Mouse (Mus musculus) neural tube, embryonic 13.5 days (tissue): ENCODE measurements around the gene Usf1. TPM values are rescaled to one million over a fixed set of nuclear protein-coding genes. Genes with fewer than 3 reads are reported as not detected.

Experiments
- ATAC-seq: fragments of 200-750 bp; cut with Nextera tagmentation; 2 replicates; pipeline ENCODE4 v1.8.0; 2017; ENCODE audit warnings: low read depth, mild to moderate bottlenecking, moderate TSS enrichment, moderate library complexity
- H3K27ac ChIP-seq: fragments of 300-500 bp; sonication (generic); replicated peaks from 2 replicates; pipeline ENCODE4 v1.5.1; 2015; ENCODE audit warnings: moderate library complexity, mild to moderate bottlenecking, inconsistent platforms
- H3K27me3 ChIP-seq: fragments of 300-500 bp; sonication (generic); 2 replicates; pipeline ENCODE4 v1.6.1; 2015; ENCODE audit warnings: mild to moderate bottlenecking, inconsistent platforms
- H3K36me3 ChIP-seq: fragments of 300-500 bp; sonication (generic); 2 replicates; pipeline ENCODE4 v1.6.1; 2015; ENCODE audit warnings: mild to moderate bottlenecking, inconsistent platforms
- H3K4me1 ChIP-seq: fragments of 300-500 bp; sonication (generic); replicated peaks from 2 replicates; pipeline ENCODE4 v1.6.1; 2015; ENCODE audit warnings: inconsistent platforms
- H3K4me2 ChIP-seq: fragments of 300-500 bp; sonication (generic); 2 replicates; pipeline ENCODE4 v1.6.1; 2015; ENCODE audit warnings: inconsistent platforms, mild to moderate bottlenecking, moderate library complexity
- H3K4me3 ChIP-seq: fragments of 300-500 bp; sonication (generic); 2 replicates; pipeline ENCODE4 v1.5.1; 2015; ENCODE audit warnings: mild to moderate bottlenecking, inconsistent platforms
- H3K9ac ChIP-seq: fragments of 300-500 bp; sonication (generic); 2 replicates; pipeline ENCODE4 v1.6.1; 2015; ENCODE audit warnings: moderate library complexity, mild to moderate bottlenecking, inconsistent platforms
- H3K9me3 ChIP-seq: fragments of 300-500 bp; sonication (generic); 2 replicates; pipeline ENCODE4 v1.6.1; 2016; ENCODE audit warnings: inconsistent platforms
- WGBS: fragments of 180-500 bp; shearing (Covaris S2); methylation state at CpG from one replicate; pipeline ENCODE4 v1.1.7; 2015; 5-methylcytosine and 5-hydroxymethylcytosine counted together
- polyA plus RNA-seq: library from polyadenylated mRNA; unstranded; fragments of >200 nt; fragmentation: Nextera tagmentation; extraction: Ambion mirVana; gene quantifications from 2 replicates; pipeline ENCODE4 v1.2.1, GENCODE M21; 2015

The Usf1 gene
- polyA plus RNA-seq, 1 experiment from 2014 or later = 183 TPM

DNA sequence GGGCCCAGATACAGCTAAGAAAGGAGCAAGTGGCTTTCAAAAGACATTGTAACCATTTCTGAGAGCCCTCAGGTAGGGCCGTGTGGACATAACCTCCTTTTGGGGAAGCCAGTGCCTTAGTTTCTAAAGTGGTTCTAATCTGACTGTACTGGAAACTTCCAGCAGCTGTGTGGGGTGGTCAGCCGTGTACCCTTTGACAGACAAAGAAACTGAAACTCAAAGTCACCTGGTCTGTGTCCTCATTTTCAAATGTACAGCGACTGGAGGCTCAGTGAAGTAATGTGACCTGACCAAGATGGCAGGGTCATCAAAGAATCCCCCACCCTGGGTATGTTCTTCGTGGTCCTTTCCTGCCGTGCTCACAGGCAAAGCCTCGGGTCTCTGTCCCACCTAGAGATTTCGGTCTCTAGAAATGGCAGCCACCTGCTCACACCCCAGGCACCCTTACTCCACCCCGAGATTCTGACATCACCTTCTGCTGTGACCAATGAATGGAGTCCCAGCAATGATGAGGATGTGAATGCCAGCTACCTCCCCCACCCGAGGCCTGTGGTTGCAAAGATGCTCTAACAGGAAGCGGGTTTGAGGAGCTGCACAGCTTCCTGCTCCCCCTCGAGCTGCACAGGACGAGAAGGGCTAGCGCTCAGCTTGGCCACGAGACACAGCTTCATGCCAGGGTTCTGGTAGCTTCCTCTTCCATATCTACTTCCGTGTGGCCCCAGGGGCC lies 22.6 kb upstream of the Usf1 start, which contains the start of gene Arhgap30:
Arhgap30 (plus strand) TSS at position 579 of the 727 bp plus-strand sequence.
- Histone ChIP-seq H3K36me3 (no peaks in the 10 kb centered on the region), H3K9me3 (no peaks in the 10 kb centered on the region), H3K9ac (no peak within 1 kb of the TSS), H3K27me3 (0 out of 2 replicates have a peak, but pooled peaks cover under 1% of the 10 kb centered on the region), H3K4me2 (no peak within 1 kb of the TSS), H3K4me3 (no peak within 1 kb of the TSS), H3K4me1 (no peaks in the 10 kb centered on the region), H3K27ac (no peak within 1 kb of the TSS)
- WGBS = 87% methylated on average over 15 of the region's 15 CpGs
- ATAC-seq = no peak

DNA sequence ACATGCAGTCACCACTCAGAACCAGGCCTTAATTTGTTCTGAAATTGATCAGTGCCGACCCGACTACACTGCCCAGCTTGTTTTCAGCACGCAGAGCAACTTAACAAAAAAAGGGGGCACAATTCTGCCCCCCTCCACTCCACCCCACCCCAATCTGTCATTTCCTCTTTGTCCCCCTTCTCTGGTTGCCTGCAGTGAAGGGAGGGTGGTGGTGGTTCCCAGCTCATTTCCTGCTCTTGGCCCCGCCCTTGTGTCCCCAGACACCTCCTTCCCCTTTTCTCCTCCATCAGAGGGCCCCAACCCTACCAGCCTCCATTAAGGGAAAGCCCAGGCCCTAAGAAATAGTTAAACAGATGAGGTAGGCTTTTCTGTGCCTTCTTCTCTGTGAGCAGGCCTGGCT lies 21.0 kb upstream of the Usf1 start:
- no peaks in the 10 kb centered on the region for H3K27me3 ChIP-seq
- H3K9me3 ChIP-seq = no peaks in the 10 kb centered on the region
- H3K9ac ChIP-seq = no peak overlapping the region
- H3K4me2 ChIP-seq = no peak overlapping the region
- no peak for ATAC-seq
- H3K4me3 ChIP-seq = no peak overlapping the region
- no peak overlapping the region for H3K27ac ChIP-seq
- WGBS = 82% methylated on average over 4 of the region's 4 CpGs
- H3K36me3 ChIP-seq = no peaks in the 10 kb centered on the region
- no peaks in the 10 kb centered on the region for H3K4me1 ChIP-seq

DNA sequence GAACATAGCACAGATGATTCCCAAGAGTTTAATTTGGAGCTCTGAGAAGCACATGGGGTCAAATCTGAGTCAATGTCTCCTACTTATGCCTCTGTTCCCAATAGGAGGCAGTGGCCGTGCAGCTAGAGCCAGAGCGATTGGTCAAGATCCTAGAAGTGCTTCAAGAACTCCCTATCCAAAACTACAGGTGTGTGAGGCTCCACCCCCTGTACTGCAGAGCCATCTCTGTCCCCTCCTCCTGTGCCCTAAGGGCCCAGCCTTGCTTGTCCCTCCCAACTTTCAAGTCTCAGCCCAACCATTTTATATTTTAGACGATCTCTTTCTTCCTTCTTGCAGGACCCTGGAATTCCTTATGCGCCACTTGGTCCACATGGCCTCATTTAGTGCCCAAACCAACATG lies 9.3 kb upstream of the Usf1 start:
- H3K27me3 ChIP-seq = peaks cover 5% of the 10 kb centered on the region; the same call in 1 of the 2 replicates
- no peaks in the 10 kb centered on the region for H3K9me3 ChIP-seq
- no peaks in the 10 kb centered on the region for H3K4me1 ChIP-seq
- 82% methylated on average over 4 of the region's 4 CpGs for WGBS
- H3K4me2 ChIP-seq = no peak overlapping the region
- no peak overlapping the region for H3K27ac ChIP-seq
- no peak overlapping the region for H3K9ac ChIP-seq
- H3K36me3 ChIP-seq = no peaks in the 10 kb centered on the region
- ATAC-seq = no peak
- H3K4me3 ChIP-seq = no peak overlapping the region

DNA sequence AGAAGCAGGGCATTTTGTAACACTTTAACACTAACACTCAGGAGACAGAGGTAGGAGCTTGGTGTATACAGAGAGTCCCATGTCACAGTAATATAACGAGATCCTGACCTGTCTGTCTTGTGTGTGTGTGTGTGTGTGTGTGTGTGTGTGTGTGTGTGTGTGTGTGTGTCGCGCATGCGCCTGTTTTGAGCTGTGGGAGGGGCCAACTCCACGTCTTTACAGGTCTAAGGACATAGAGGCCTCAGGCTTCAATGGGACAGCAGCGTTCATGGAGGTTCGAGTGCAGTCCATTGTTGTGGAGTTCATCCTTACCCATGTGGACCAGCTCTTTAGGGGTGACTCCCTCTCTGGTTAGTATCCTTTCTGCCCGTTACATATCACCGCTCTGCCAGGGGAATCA lies 8.1 kb upstream of the Usf1 start:
- WGBS = 84% methylated on average over 9 of the region's 9 CpGs
- H3K9ac ChIP-seq = no peak overlapping the region
- no peaks in the 10 kb centered on the region for H3K36me3 ChIP-seq
- H3K27me3 ChIP-seq = peaks cover 17% of the 10 kb centered on the region
- H3K27ac ChIP-seq = no peak overlapping the region
- H3K4me2 ChIP-seq = no peak overlapping the region
- H3K4me3 ChIP-seq = no peak overlapping the region
- no peaks in the 10 kb centered on the region for H3K4me1 ChIP-seq
- ATAC-seq = no peak
- H3K9me3 ChIP-seq = no peaks in the 10 kb centered on the region

DNA sequence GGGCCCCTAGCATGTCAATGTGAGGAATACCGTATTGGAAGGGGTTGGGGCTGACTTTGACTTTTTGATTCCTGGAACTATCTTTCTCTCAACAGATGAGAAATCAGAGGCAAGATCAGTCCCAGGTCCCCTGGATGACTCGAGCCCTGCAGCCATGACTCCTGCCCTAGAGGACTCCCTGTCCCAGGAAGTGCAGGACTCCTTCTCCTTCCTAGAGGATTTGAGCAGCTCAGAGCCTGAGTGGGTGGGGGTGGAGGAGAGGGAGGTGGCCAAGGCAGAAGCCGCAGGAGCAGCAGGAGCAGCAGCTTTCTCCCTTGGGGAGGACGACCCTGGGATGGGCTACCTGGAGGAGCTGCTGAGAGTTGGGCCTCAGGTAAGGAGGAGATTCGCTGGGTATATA lies 3.9 kb upstream of the Usf1 start:
- Histone ChIP-seq H3K4me1 (no peaks in the 10 kb centered on the region), H3K4me3 (no peak overlapping the region), H3K9me3 (no peaks in the 10 kb centered on the region), H3K9ac (no peak overlapping the region), H3K27ac (no peak overlapping the region), H3K27me3 (peaks cover 33% of the 10 kb centered on the region), H3K4me2 (no peak overlapping the region), H3K36me3 (no peaks in the 10 kb centered on the region)
- no peak for ATAC-seq
- WGBS = 76% methylated on average over 5 of the region's 5 CpGs

DNA sequence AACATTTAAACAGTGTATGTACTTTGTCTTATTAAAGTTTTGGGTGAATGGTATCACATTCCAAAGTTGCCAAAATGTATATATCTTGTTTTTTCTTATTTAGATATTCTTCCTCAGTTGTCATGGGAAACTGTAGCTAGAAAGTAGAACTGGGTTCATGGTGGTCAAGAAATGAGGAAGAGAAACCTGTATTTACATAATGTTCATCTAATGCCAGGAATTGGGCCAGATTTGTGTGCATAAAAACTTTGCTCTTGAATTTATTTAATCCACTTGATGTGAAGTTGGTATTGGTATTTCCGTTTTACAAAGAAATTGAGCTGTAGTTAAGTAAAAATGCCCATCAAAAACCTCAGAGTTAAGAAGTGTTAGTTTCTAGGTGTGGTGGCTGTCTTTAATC lies 882 bp upstream of the Usf1 start:
- no peak for ATAC-seq
- no peaks in the 10 kb centered on the region for H3K9me3 ChIP-seq
- no peak overlapping the region for H3K4me3 ChIP-seq
- 68% methylated on average over 1 of the region's 1 CpGs for WGBS
- H3K4me1 ChIP-seq = peaks cover 22% of the 10 kb centered on the region
- peaks cover 8% of the 10 kb centered on the region for H3K36me3 ChIP-seq
- no peak overlapping the region for H3K4me2 ChIP-seq
- no peak overlapping the region for H3K9ac ChIP-seq
- no peak overlapping the region for H3K27ac ChIP-seq
- H3K27me3 ChIP-seq = peaks cover 33% of the 10 kb centered on the region

DNA sequence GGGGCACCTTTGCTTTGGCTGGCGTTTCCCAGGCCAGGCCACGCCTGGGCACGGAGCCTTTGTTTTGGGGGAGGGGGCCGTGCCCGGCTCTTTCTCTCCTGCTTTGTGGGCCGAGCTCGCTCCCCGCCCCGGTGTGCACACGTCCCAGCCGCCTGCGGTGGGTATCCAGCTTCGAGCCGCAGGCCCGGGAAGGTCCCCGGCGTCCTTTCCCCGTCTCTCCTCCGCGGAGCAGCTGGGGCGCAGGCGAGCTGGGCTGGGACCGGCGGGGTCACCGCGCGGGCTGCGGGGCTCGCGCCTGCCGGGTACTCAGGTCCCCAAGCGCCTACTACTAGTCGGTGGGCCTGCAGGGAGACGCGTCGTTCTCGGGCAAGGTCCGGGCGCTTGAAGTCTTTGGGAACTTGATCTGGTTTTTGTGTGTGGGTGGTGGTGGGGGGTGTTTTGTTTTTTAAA lies 404 bp downstream of the Usf1 start:
- H3K4me3 ChIP-seq = peak overlapping the region; percentile 92
- H3K27ac ChIP-seq = peak overlapping the region; percentile 95
- no peaks in the 10 kb centered on the region for H3K9me3 ChIP-seq
- ATAC-seq = peak; percentile 80
- H3K27me3 ChIP-seq = peaks cover 29% of the 10 kb centered on the region
- peak overlapping the region; percentile 99 for H3K9ac ChIP-seq
- H3K4me1 ChIP-seq = peaks cover 22% of the 10 kb centered on the region
- peaks cover 21% of the 10 kb centered on the region for H3K36me3 ChIP-seq
- H3K4me2 ChIP-seq = peak overlapping the region; percentile 66
- under 1% methylated on average over 39 of the region's 39 CpGs for WGBS

DNA sequence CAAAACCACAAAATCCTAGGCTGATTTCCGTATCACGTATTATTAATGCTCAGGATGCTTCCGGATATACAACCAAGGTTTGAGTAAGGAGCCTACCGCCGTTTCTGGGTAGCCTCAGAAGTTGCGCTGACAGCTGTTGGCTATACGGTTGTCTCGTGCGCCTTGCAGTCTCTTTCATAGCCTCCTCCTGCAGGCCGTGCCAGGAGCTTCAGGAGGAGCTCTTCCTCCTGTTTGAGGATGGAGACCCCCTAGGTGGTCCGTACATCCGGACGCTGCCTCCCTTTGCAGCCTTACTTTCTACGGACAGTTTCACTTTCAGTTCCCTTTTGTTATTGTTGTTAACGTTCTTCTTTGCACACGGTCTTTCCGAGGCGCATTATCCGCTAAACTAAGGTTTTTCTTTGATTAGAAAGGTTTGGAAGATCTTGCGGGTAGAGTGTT lies 908 bp downstream of the Usf1 start:
- H3K4me2 ChIP-seq = peak overlapping the region; percentile 66
- H3K4me1 ChIP-seq = peaks cover 22% of the 10 kb centered on the region
- H3K27me3 ChIP-seq = peaks cover 26% of the 10 kb centered on the region
- H3K36me3 ChIP-seq = peaks cover 26% of the 10 kb centered on the region
- H3K9ac ChIP-seq = peak overlapping the region; percentile 99
- peak overlapping the region; percentile 95 for H3K27ac ChIP-seq
- peak overlapping the region; percentile 92 for H3K4me3 ChIP-seq
- ATAC-seq = peak; percentile 69
- H3K9me3 ChIP-seq = no peaks in the 10 kb centered on the region
- under 1% methylated on average over 20 of the region's 20 CpGs for WGBS

DNA sequence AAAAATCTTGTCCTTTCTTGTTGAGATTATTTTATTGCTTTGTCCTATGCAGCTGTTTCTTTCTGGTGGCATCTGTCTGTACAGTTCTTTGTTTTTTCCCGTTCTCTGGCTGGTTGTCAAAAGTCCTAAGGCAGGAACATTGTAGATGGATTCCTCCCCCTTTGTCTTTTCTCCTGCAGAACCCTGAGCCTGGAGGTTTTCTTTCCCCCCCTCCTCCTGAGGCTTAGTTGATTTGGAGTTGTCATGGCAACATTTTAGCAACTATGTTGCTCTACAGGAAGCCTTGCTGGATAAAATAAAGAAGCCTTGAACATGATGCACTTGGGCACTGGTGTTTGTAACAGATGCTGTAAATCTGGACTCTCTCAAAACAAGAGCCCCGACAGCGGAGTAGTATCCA lies 1.3 kb downstream of the Usf1 start:
- Histone ChIP-seq H3K27me3 (peaks cover 22% of the 10 kb centered on the region), H3K4me2 (peak overlapping the region; percentile 66), H3K4me3 (peak overlapping the region; percentile 92), H3K9me3 (no peaks in the 10 kb centered on the region), H3K36me3 (peaks cover 31% of the 10 kb centered on the region), H3K9ac (peak overlapping the region; percentile 99), H3K4me1 (peaks cover 22% of the 10 kb centered on the region), H3K27ac (peak overlapping the region; percentile 95)
- WGBS = 13% methylated on average over 3 of the region's 3 CpGs
- peak; percentile 3; the same call in 1 of the 2 replicates for ATAC-seq

DNA sequence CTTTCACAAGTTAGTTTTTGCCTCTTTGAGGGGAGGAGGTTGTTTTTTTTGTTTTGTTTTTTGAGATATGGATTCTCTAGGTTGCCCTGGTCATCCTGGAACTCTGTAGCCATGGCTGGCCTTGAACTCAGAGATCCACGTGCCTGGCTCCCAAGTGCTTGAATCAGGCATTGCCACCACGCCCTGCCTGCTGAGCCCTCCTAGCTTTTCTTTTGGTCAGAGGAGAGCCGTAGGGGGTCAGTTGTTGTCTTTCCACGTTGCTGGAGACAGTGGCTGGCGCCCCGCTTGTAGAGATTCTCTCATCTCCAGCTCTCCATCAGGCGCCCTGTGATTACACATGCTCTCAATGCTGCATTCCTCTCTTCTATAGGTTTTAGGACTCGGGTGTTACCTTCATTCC lies 2.5 kb downstream of the Usf1 start:
- peak overlapping the region; percentile 99; the same call in 1 of the 2 replicates for H3K9ac ChIP-seq

DNA sequence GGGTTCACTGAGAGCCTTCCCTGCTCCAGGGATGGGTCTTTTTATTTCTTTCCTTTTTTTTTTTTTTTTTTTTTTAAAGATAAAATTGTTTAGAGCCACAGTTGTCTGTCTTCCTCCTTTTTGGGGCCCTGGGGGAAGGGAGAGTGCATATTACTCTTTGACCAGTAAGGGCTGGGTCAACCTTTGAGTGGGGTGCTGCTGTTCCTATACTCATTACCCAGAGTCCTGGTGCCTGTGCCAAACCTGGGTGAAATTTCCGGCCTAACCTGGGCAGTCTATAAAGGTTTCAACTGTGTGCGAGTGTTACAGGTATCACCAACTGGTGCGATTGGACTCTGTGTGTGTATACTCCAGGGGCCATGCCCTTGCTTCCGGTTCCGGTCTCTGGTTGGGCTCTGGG lies 7.5 kb downstream of the Usf1 start, which contains the start of gene Tstd1:
Tstd1 (plus strand) TSS at position 213 of the 400 bp plus-strand sequence.
- no peak within 1 kb of the TSS for H3K4me2 ChIP-seq
- H3K9me3 ChIP-seq = no peaks in the 10 kb centered on the region
- H3K4me3 ChIP-seq = no peak within 1 kb of the TSS
- H3K27ac ChIP-seq = peak within 1 kb of the TSS; percentile 57
- WGBS = 92% methylated on average over 5 of the region's 5 CpGs
- ATAC-seq = no peak
- no peak within 1 kb of the TSS for H3K9ac ChIP-seq
- no peaks in the 10 kb centered on the region for H3K27me3 ChIP-seq
- peaks cover 70% of the 10 kb centered on the region for H3K36me3 ChIP-seq
- peaks cover 15% of the 10 kb centered on the region for H3K4me1 ChIP-seq

More for the DNA sequence above, 2.5 kb downstream of the Usf1 start:
- peaks cover 22% of the 10 kb centered on the region for H3K4me1 ChIP-seq
- H3K27ac ChIP-seq = no peak overlapping the region
- peaks cover 11% of the 10 kb centered on the region for H3K27me3 ChIP-seq
- H3K4me2 ChIP-seq = peak overlapping the region; percentile 66
- H3K9me3 ChIP-seq = no peaks in the 10 kb centered on the region
- 76% methylated on average over 8 of the region's 8 CpGs for WGBS
- 0 out of 2 replicates have a peak overlapping the region, but pooled peaks have one; percentile 92 for H3K4me3 ChIP-seq
- H3K36me3 ChIP-seq = peaks cover 41% of the 10 kb centered on the region
- ATAC-seq = no peak

DNA sequence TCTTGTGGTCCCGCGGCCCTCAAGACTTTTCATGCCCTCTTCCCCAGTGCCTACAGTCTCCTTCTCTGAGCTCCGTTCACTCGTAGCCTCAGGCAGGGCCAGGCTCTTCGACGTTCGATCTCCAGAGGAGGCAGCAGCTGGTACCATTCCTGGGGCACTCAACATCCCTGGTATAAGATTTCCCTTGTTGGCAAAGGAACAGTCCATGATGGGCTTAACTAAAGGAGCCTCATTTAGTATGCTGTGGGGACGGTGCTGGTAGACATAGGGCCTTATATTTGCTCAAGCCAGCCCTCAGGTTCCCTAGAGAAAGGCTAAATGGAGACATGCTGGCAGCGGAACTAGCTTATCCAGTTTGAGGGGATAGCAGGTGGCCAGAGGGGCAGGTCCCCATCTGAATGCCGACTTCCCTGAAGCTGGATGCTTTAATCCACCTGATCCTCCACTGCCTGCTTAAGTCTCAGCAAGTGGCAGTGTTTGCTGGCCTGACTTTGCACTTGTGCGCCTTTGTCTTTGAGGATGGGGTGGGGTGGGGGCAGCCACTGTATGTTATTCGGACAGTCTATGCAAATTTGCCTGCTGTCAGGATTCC lies 8.3 kb downstream of the Usf1 start:
- Histone ChIP-seq H3K9ac (no peak overlapping the region), H3K36me3 (peaks cover 69% of the 10 kb centered on the region)

More for the DNA sequence above, 8.3 kb downstream of the Usf1 start:
- Histone ChIP-seq H3K4me1 (peaks cover 8% of the 10 kb centered on the region; the same call in 1 of the 2 replicates), H3K4me3 (no peak overlapping the region), H3K27me3 (no peaks in the 10 kb centered on the region), H3K9me3 (no peaks in the 10 kb centered on the region), H3K4me2 (no peak overlapping the region), H3K27ac (peak overlapping the region; percentile 57)
- peak; percentile 44 for ATAC-seq
- WGBS = 50% methylated on average over 12 of the region's 12 CpGs
